Mouse (Mus musculus) embryonic fibroblast, embryonic 13.5 days (primary cell): ENCODE data around the gene Tmsb15a.

Experiments used
- CTCF ChIP-seq: IDR thresholded peaks from 2 replicates; pipeline ENCODE4 v1.5.1; 2011; ENCODE audit warnings: mild to moderate bottlenecking, control low read depth, low read length, moderate library complexity, borderline replicate concordance; ENCODE audit not compliant: insufficient read depth
- POLR2A ChIP-seq: IDR thresholded peaks from 2 replicates; pipeline ENCODE4 v1.6.1; 2011; ENCODE audit warnings: low read depth, mild to moderate bottlenecking, control low read depth, low read length, moderate library complexity

DNA sequence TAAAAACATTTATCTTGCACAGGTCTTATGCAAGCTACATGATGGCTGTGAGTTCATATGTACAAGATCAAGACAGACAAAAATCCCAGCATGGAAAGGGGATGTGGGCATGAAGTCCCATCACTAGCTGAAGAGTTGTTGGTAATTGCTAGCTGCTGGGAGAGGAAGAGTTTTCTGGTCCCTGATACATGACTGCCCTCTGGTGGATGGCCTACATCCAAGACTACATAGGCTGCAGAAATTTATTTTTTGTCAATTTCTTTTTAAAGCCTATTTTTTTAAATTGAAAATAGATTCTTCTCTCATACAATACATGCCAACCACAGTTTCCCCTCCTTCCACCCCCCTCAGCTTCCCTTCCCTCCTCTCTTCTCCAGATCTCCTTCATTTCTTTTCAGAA, 36.6 kb upstream of the Tmsb15a start:
- TF ChIP-seq CTCF (no peak), POLR2A (no peak)
